Mouse (Mus musculus) heart, postnatal 0 days (tissue): Measurements from ENCODE around the gene Akr1c19. TPM values are rescaled to one million over a fixed set of nuclear protein-coding genes. Genes with fewer than 3 reads are reported as not detected.
"Not testable (repeated sequence)": the region's sequence is repeated elsewhere in the genome, so short reads cannot be mapped to it uniquely, and the experiment has no call there.

Experiments
- ATAC-seq: fragments of 200-750 bp; cut with Nextera tagmentation; 2 replicates; pipeline ENCODE4 v1.8.0; 2017; ENCODE audit warnings: low read depth, moderate number of reproducible peaks, moderate library complexity; ENCODE audit not compliant: insufficient read depth
- DNase-seq: peaks from one replicate; pipeline ENCODE4 v3.0.0-alpha.2; 2016; ENCODE audit warnings: low spot score
- H3K27ac ChIP-seq: fragments of 300-500 bp; sonication (generic); 2 replicates; pipeline ENCODE4 v1.5.1; 2014; ENCODE audit warnings: low read depth, mild to moderate bottlenecking
- H3K27me3 ChIP-seq: fragments of 300-500 bp; sonication (generic); 2 replicates; pipeline ENCODE4 v1.6.1; 2014; ENCODE audit warnings: low read length, mixed read lengths; ENCODE audit not compliant: control insufficient read depth, insufficient read depth
- H3K36me3 ChIP-seq: fragments of 300-500 bp; sonication (generic); replicated peaks from 2 replicates; pipeline ENCODE4 v1.6.1; 2014; ENCODE audit warnings: low read length, mixed read lengths; ENCODE audit not compliant: control insufficient read depth, insufficient read depth
- H3K4me1 ChIP-seq: fragments of 300-500 bp; sonication (generic); 2 replicates; pipeline ENCODE4 v1.6.1; 2014; ENCODE audit warnings: antibody characterized with exemption; ENCODE audit not compliant: control insufficient read depth, insufficient read depth
- H3K4me2 ChIP-seq: fragments of 300-500 bp; sonication (generic); 2 replicates; pipeline ENCODE4 v1.6.1; 2014; ENCODE audit warnings: low read depth, mild to moderate bottlenecking, low read length, moderate library complexity
- H3K4me3 ChIP-seq: fragments of 300-500 bp; sonication (generic); 2 replicates; pipeline ENCODE4 v1.5.1; 2014; ENCODE audit warnings: low read depth, low read length
- H3K9ac ChIP-seq: fragments of 300-500 bp; sonication (generic); replicated peaks from 2 replicates; pipeline ENCODE4 v1.6.1; 2014; ENCODE audit warnings: low read depth, low read length, mixed read lengths
- H3K9me3 ChIP-seq: fragments of 300-500 bp; sonication (generic); replicated peaks from 2 replicates; pipeline ENCODE4 v1.6.1; 2016; ENCODE audit warnings: low read length; ENCODE audit not compliant: control insufficient read depth
- CTCF ChIP-seq: IDR thresholded peaks from 2 replicates; pipeline ENCODE4 v1.5.1; 2016; ENCODE audit warnings: antibody characterized with exemption, control low read depth, low read depth
- EP300 ChIP-seq: IDR thresholded peaks from 2 replicates; pipeline ENCODE4 v1.6.1; 2016; ENCODE audit warnings: antibody characterized with exemption, low read depth
- WGBS: fragments of 180-500 bp; shearing (Covaris S2); extraction: QIAGEN DNeasy Blood & Tissue Kit; methylation state at CpG from one replicate; pipeline ENCODE4 v1.1.7; 2014; 5-methylcytosine and 5-hydroxymethylcytosine counted together
- polyA plus RNA-seq: library from polyadenylated mRNA; unstranded; fragments of >200 nt; fragmentation: Nextera tagmentation; extraction: Ambion mirVana; gene quantifications from 2 replicates; pipeline ENCODE4 v1.2.1, GENCODE M21; 2015
- total RNA-seq: library from RNA; depleted of rRNA; stranded (reverse); fragments of >200 nt; gene quantifications from 2 replicates; pipeline ENCODE4 v1.2.3, GENCODE M21; 2014; ENCODE audit warnings: low replicate concordance

Akr1c19 gene
- total and polyA plus RNA-seq, 2 experiments from 2014 or later, result 1.4 to 1.6 TPM

DNA sequence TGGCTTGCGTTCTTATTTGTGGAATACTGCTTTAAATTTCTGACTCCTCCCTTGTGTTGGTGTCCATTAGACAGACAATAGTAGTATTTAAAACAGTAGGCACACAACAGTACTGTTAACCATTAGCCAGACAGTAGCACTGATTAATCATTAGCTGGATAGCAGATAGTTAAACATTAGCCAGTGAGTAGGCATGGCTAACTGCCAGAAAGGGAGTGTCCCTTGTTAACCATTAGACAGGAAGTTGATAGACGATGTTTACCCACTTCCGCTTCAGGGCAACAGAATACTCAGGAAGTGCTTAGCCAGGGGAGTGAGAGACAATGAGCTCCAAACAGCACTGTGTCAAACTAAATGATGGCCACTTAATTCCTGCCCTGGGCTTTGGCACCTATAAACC, 37.6 kb upstream of the Akr1c19 start, which contains the start of gene Akr1c13:
TSS of gene Akr1c13 (plus strand) at position 247 of the 400 bp plus-strand sequence.
- no peaks in the 10 kb centered on the region for H3K36me3 ChIP-seq

DNA sequence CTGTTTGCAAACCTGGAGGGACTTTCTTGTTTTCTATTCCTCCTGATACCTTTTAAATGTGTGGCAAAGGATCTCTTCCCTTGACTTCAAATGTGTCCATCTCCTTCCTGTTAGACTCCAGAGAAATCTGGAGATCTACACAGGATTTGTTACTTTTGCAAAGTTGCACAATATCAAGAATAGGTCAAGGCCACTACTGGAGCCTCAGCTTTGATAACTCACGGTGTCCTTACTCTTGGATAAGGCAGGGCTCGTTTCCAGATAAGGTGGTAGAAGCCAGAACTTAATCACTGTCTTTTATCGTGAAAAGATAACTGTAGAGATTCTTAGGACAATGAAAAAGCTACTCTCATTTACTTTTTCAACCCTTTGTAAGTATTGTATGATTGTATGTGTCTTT, 36.0 kb upstream of the Akr1c19 start:
- ATAC-seq (no peak), DNase-seq (no peak)
- H3K9me3 ChIP-seq, result no peaks in the 10 kb centered on the region
- TF ChIP-seq CTCF (no peak), EP300 (no peak)
- H3K4me2 ChIP-seq, result no peak overlapping the region
- H3K27ac ChIP-seq, result no peak overlapping the region
- no peak overlapping the region for H3K9ac ChIP-seq
- no peak overlapping the region for H3K4me3 ChIP-seq
- no peaks in the 10 kb centered on the region for H3K36me3 ChIP-seq
- no peaks in the 10 kb centered on the region for H3K27me3 ChIP-seq
- 39% methylated on average over 3 of the region's 3 CpGs for WGBS
- H3K4me1 ChIP-seq, result no peaks in the 10 kb centered on the region

More for the DNA sequence above, 37.6 kb upstream of the Akr1c19 start, which contains the start of gene Akr1c13:
- H3K27ac ChIP-seq, result no peak within 1 kb of the TSS
- no peaks in the 10 kb centered on the region for H3K4me1 ChIP-seq
- ATAC-seq (no peak), DNase-seq (no peak)
- H3K9me3 ChIP-seq, result no peaks in the 10 kb centered on the region
- no peak within 1 kb of the TSS for H3K4me3 ChIP-seq
- no peak within 1 kb of the TSS; the same call in 1 of the 2 replicates for H3K4me2 ChIP-seq
- TF ChIP-seq CTCF (no peak), EP300 (no peak)
- H3K27me3 ChIP-seq, result no peaks in the 10 kb centered on the region
- 54% methylated on average over 3 of the region's 3 CpGs for WGBS
- H3K9ac ChIP-seq, result no peak within 1 kb of the TSS

DNA sequence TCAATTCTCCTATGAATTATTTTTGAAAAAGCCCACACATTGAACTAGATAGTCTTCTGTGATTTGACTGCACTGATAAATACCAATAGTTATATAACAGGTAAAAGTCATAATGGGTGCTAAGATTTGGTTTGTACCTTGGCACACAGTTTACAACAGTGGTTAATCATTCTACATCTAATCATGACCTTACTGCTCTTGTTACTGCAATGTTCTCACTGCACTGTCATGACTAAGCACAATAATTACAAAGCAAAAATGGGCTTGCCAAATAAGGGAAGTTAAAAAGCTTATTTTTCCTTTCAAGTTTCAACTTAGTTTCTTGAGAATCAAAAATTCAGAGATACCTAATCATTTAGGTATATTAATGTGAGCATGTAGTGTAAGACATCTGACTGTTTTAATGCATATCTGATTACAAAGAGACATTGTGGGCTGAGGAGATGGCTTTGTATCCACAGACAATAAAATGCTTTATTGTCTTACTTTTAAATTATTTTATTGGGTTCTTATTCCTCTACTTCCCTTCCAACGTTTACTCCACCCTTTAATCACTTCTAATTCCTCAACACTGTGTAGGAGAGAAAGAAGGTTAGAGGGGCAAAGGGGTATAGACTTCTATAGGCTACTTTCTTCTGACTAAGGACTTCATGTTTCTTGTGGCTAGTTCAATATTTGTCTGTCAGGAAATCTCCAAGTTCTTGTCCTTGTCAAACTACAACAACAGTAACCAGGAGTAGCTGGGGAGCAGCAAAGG, 22.2 kb upstream of the Akr1c19 start:
- Histone ChIP-seq H3K9me3 (no peaks in the 10 kb centered on the region), H3K4me2 (no peak overlapping the region), H3K27ac (no peak overlapping the region), H3K4me3 (no peak overlapping the region), H3K27me3 (no peaks in the 10 kb centered on the region), H3K36me3 (no peaks in the 10 kb centered on the region), H3K9ac (no peak overlapping the region), H3K4me1 (no peaks in the 10 kb centered on the region)
- no peak for ATAC-seq
- no peak for DNase-seq
- no peak for TF ChIP-seq EP300
- TF ChIP-seq CTCF, result no peak
- 30% methylated on average over 1 of the region's 1 CpGs for WGBS

DNA sequence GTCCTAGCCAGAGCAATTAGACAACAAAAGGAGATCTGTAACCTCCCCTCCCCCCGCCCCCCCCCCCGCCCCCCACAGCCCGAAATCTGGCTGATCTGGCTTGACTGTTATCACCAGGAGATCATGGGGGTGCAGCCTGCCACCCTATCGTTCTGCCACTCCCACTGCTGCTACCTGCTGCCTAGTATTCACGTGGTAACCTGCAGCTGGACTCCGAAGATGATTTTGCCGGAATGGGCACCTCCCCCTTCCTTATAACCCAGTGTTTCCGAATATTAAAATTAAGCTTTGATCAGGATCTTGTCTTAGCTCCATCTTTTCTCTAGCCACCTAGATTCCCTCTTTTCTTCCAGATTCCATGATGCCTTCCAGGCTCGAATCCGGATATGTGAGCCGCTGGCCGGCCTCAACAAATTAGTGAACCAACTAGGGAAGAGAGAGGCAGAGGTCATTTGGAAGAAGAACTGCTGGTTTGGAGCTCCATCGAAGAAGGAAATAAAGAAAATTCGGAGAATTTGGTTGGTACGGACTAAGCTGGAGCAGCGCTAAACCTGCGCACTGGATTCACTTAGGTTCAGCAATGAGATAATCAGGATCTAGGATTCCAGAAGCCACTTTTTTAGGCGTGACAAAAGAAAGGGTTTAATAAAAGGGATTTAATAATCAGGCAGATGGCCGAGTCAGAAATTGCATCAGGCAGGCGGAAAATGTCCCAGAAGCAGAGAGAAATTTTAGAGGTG, 16.8 kb upstream of the Akr1c19 start:
- Histone ChIP-seq H3K9me3 (no peaks in the 10 kb centered on the region), H3K27ac (no peak overlapping the region), H3K4me1 (no peaks in the 10 kb centered on the region), H3K27me3 (no peaks in the 10 kb centered on the region), H3K4me2 (no peak overlapping the region), H3K36me3 (no peaks in the 10 kb centered on the region), H3K9ac (no peak overlapping the region), H3K4me3 (no peak overlapping the region)
- no peak for DNase-seq
- 73% methylated on average over 18 of the region's 20 CpGs for WGBS
- TF ChIP-seq CTCF (no peak), EP300 (no peak)
- ATAC-seq, result no peak

DNA sequence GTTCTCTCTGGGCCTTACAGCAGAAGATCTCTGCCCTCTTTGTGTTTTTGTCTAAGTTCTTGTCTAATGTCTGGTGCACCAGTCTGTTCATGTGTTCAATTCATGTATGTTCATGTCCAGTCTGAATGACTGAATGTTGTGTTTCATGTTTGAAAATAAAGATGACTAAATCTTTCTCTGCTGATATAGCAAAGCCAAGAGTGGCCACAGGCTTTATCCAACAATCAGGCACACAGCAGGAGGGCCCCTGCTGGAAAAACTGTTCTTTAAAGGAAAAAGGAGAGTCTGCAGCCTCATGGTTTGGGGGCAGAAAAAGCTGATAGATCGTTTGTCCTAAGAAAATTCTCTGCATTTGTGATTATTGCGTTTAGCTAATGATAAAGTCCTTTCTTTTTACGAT, 16.2 kb upstream of the Akr1c19 start:
- no peaks in the 10 kb centered on the region for H3K36me3 ChIP-seq
- DNase-seq (no peak), ATAC-seq (no peak)
- H3K4me3 ChIP-seq, result no peak overlapping the region
- no peak overlapping the region for H3K27ac ChIP-seq
- TF ChIP-seq CTCF (no peak), EP300 (no peak)
- no peaks in the 10 kb centered on the region for H3K4me1 ChIP-seq
- no peak overlapping the region for H3K9ac ChIP-seq
- no peaks in the 10 kb centered on the region for H3K9me3 ChIP-seq
- WGBS, result 52% methylated on average over 3 of the region's 3 CpGs
- H3K27me3 ChIP-seq, result no peaks in the 10 kb centered on the region
- no peak overlapping the region for H3K4me2 ChIP-seq

DNA sequence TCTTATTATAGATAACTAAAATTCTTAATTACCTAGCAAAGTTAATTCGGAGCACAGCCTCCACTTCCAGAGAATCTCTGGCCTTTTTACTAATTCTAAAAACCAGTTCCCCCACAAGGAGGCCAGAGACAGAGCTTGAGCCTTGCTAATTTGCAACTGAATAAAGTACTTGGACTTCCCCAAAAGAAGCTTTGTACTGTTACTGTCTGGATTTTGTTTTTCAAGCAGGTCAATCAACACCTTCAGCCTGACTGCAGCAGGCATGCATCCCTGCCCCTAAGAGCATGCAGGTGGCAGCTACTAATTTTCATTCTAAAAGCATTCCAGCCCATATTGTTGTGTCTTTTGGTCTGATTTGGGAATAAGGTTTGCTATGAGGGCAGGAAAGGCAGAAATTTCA, 13.0 kb upstream of the Akr1c19 start:
- not testable (repeated sequence) for H3K27me3 ChIP-seq, DNase-seq, H3K4me1 ChIP-seq, H3K4me2 ChIP-seq, H3K4me3 ChIP-seq, H3K9ac ChIP-seq, H3K9me3 ChIP-seq, ATAC-seq, H3K36me3 ChIP-seq, H3K27ac ChIP-seq
- 82% methylated on average over 1 of the region's 1 CpGs for WGBS
